Mouse (Mus musculus): ENCODE results near the gene Zdhhc16. TPM values are rescaled to one million over a fixed set of nuclear protein-coding genes. Genes with fewer than 3 reads are reported as not detected.
"Not testable (repeated sequence)": the region's sequence is repeated elsewhere in the genome, so short reads cannot be mapped to it uniquely, and the experiment has no call there.

Gene Zdhhc16
- polyA plus RNA-seq, 1 experiment from 2014 or later: 70.8 TPM

DNA sequence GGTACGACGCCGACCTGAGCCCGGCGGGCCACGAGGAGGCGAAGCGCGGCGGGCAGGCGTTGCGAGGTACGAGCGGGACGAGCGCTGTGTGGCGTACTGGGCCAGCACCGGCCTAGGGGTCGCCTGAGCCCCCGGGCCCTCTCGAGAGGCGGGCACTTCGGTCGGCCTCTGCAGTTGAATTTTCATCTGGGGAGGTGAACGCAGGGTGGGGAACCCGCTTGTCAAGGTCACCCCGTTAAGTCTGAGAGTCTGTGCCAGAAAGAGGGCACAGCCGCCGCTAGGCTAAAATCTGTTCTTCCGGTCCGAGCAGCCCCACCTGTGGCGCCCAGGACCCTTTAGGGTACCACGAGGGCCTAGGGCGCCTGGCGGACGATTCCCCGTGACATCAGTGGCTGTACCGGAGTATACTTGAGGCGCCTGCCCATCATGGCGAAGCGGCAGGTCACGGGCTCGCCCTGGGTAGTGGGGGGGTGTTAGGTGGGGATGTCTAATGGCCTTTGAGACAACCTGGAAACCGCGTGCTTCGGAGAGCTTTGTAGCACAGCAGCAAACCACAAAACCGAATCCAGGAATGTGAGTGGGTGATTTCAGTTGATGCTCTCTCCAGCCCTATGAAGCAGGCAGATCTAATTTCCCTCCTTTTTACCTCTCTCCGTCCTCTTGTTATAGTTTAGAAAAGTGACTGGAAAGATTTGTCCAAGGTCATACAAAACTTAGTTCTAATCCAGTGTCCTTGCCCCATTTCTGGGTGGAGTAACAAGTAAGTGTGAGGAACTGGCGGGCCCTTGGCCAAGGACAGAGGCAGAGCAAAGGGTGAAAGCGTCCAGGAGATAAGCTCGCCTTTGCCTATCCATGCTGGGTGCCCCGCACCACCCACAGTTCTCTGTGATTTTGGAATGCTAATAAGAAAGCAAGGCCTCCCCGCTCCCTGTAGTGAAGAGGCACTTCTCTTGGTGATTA lies 20.9 kb upstream of the Zdhhc16 start:
- Histone ChIP-seq H3K9ac (peak overlapping the region; percentile 81), H3K4me1 (replicated peaks; ENCODE audit: control insufficient read depth, insufficient read depth, low read length) (peaks cover 18% of the 10 kb centered on the region), H3K4me3 (replicated peaks; ENCODE audit: low read length) (peak overlapping the region; percentile 92), H3K9me3 (ENCODE audit: control insufficient read depth, low read length) (no peaks in the 10 kb centered on the region), H3K36me3 (replicated peaks; ENCODE audit: control insufficient read depth, insufficient read depth) (peaks cover 17% of the 10 kb centered on the region), H3K27me3 (ENCODE audit: control insufficient read depth, insufficient read depth, low read length) (no peaks in the 10 kb centered on the region), H3K27ac (peak overlapping the region; percentile 92), H3K4me2 (replicated peaks) (peak overlapping the region; percentile 85)
- ATAC-seq (ENCODE audit: low FRiP score) (peak; percentile 73), DNase-seq (ENCODE audit: low spot score) (peak; percentile 36)
- 1% methylated on average over 53 of the region's 53 CpGs for WGBS

DNA sequence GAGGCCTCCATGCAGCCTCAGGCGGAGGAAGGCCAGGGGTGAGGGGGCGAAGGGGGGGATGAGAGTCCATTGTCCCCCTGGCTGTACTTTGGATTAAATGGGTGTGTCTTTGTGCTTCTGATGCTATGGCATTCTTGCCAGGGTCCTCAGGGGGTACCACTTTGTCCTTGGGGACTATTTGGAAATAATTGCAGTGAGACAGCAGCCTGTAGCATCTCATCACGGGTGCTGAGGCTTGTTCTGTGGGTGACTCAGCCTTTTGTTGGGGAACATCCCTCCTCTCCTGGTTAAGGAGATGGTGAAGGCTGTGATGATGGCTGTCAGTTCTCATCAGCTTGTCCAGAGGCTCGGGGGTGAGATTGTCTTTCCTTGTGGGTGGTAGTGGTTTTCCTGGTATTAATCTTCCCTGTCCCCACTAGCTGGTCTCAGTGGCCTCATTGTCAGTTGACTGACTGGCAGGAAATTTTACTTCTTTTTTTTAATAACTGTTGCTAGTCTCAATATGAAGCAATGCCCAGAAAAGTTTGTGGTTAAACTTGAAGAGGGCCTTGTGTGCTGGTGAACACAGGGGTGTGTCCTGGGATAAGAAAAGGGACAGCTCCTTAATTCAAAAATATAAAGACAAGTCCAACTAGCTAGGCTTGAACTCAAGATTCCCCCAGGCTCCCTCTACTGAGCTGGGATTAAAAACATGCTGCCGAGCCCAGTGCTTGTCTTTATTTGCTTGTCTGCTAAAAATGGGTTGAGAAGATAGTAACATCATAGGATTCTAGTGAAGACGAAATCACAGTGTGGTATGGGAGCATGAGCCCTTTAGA lies 19.3 kb upstream of the Zdhhc16 start:
- peaks cover 24% of the 10 kb centered on the region for H3K36me3 ChIP-seq (replicated peaks; ENCODE audit: control insufficient read depth, insufficient read depth)
- peak overlapping the region; percentile 81 for H3K9ac ChIP-seq
- no peak overlapping the region for H3K27ac ChIP-seq
- DNase-seq (ENCODE audit: low spot score) (no peak), ATAC-seq (ENCODE audit: low FRiP score) (no peak)
- no peaks in the 10 kb centered on the region for H3K27me3 ChIP-seq (ENCODE audit: control insufficient read depth, insufficient read depth, low read length)
- peak overlapping the region; percentile 85 for H3K4me2 ChIP-seq (replicated peaks)
- peak overlapping the region; percentile 92 for H3K4me3 ChIP-seq (replicated peaks; ENCODE audit: low read length)
- no peaks in the 10 kb centered on the region for H3K9me3 ChIP-seq (ENCODE audit: control insufficient read depth, low read length)
- H3K4me1 ChIP-seq (replicated peaks; ENCODE audit: control insufficient read depth, insufficient read depth, low read length): peaks cover 18% of the 10 kb centered on the region
- WGBS: 47% methylated on average over 6 of the region's 6 CpGs

DNA sequence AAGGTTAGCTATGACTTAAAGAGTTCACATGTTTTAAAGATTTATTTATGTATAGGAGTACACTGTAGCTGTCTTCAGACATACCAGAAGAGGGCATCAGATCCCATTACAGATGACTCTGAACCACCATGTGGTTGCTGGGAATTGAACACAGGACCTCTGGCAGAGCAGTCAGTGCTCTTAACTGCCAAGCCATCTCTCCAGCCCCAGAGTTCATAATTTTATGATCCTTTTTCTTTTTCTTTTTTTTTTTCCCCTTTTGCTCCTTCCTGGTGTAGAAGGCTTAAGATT lies 18.7 kb upstream of the Zdhhc16 start:
- H3K27ac ChIP-seq; ATAC-seq (ENCODE audit: low FRiP score); H3K27me3 ChIP-seq (ENCODE audit: control insufficient read depth, insufficient read depth, low read length); H3K4me3 ChIP-seq (replicated peaks; ENCODE audit: low read length); H3K4me2 ChIP-seq (replicated peaks); H3K9me3 ChIP-seq (ENCODE audit: control insufficient read depth, low read length); H3K9ac ChIP-seq; DNase-seq (ENCODE audit: low spot score): not testable (repeated sequence)
- Histone ChIP-seq H3K4me1 (replicated peaks; ENCODE audit: control insufficient read depth, insufficient read depth, low read length) (peaks cover 18% of the 10 kb centered on the region), H3K36me3 (replicated peaks; ENCODE audit: control insufficient read depth, insufficient read depth) (peaks cover 29% of the 10 kb centered on the region)

DNA sequence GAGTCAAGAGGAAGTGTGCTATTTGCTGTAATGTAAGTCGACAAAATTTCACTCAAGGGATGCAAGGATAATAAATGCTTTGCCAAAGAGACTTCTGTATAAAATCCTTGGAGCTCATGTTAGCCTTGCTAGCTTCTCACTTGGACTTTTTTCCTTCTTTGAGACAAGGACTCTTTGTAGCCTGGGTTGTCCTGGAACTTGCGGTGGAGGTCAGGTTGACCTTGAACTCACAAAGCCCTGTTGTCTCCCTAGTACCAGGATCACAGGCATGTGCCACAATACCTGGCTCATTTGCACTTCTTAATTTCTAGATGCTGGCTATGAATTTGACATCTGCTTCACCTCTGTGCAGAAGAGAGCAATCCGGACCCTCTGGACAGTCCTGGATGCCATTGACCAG lies 18.0 kb upstream of the Zdhhc16 start:
- WGBS: 92% methylated on average over 3 of the region's 3 CpGs
- H3K9me3 ChIP-seq (ENCODE audit: control insufficient read depth, low read length): no peaks in the 10 kb centered on the region

DNA sequence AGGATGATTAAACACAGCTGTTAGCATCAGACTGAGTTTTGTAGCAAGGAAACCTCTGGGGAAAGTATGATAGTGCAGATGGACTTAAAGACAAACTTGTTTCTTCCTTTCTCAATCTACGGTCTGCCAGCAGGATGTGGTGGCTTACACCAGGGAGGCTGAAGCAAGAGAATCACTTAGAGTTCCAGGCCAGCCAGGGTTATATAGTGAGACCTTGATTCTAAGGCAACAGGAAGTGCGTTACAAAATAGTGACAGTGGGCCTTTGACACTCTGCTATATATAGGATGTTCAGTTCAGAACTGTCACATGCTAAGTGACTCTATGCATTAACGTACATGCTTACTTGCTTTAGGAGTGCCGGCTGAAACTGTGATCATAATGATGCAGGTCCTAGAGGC lies 16.4 kb upstream of the Zdhhc16 start:
- no peak overlapping the region for H3K9ac ChIP-seq
- 91% methylated on average over 4 of the region's 4 CpGs for WGBS
- DNase-seq (ENCODE audit: low spot score): no peak

More for the DNA sequence above, 18.0 kb upstream of the Zdhhc16 start:
- DNase-seq (ENCODE audit: low spot score) (no peak), ATAC-seq (ENCODE audit: low FRiP score) (no peak)
- H3K27ac ChIP-seq: no peak overlapping the region
- H3K36me3 ChIP-seq (replicated peaks; ENCODE audit: control insufficient read depth, insufficient read depth): peaks cover 35% of the 10 kb centered on the region
- H3K4me3 ChIP-seq (replicated peaks; ENCODE audit: low read length): no peak overlapping the region
- H3K9ac ChIP-seq: no peak overlapping the region
- H3K4me1 ChIP-seq (replicated peaks; ENCODE audit: control insufficient read depth, insufficient read depth, low read length): peaks cover 18% of the 10 kb centered on the region
- no peaks in the 10 kb centered on the region for H3K27me3 ChIP-seq (ENCODE audit: control insufficient read depth, insufficient read depth, low read length)
- no peak overlapping the region for H3K4me2 ChIP-seq (replicated peaks)

DNA sequence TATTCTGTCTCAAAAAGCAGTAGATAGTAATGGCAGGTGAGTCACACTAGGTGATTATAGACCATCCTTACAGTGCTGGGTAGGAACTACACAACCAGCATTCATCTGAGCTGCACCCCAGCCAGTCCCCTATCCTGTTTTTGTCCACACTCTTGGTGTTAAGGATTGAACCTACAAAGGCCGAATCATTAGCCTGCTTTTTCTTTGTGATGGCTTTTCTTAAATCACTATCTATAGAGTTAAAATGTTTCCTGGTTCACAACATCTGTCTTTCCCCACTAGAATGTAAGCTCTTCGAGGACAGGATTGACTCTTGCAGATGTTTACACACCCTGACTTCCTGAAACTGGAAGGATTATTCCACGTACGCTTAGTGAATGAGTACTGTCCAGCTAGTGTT lies 13.8 kb upstream of the Zdhhc16 start:
- Histone ChIP-seq H3K4me1 (replicated peaks; ENCODE audit: control insufficient read depth, insufficient read depth, low read length) (no peaks in the 10 kb centered on the region), H3K27me3 (ENCODE audit: control insufficient read depth, insufficient read depth, low read length) (no peaks in the 10 kb centered on the region), H3K27ac (no peak overlapping the region), H3K9me3 (ENCODE audit: control insufficient read depth, low read length) (no peaks in the 10 kb centered on the region), H3K4me2 (replicated peaks) (no peak overlapping the region), H3K9ac (no peak overlapping the region), H3K4me3 (replicated peaks; ENCODE audit: low read length) (no peak overlapping the region), H3K36me3 (replicated peaks; ENCODE audit: control insufficient read depth, insufficient read depth) (peaks cover 75% of the 10 kb centered on the region)
- DNase-seq (ENCODE audit: low spot score) (no peak), ATAC-seq (ENCODE audit: low FRiP score) (no peak)
- WGBS: 85% methylated on average over 4 of the region's 4 CpGs

More for the DNA sequence above, 16.4 kb upstream of the Zdhhc16 start:
- H3K9me3 ChIP-seq (ENCODE audit: control insufficient read depth, low read length): no peaks in the 10 kb centered on the region
- H3K27ac ChIP-seq: no peak overlapping the region
- H3K36me3 ChIP-seq (replicated peaks; ENCODE audit: control insufficient read depth, insufficient read depth): peaks cover 51% of the 10 kb centered on the region
- no peak for ATAC-seq (ENCODE audit: low FRiP score)
- H3K27me3 ChIP-seq (ENCODE audit: control insufficient read depth, insufficient read depth, low read length): no peaks in the 10 kb centered on the region
- H3K4me2 ChIP-seq (replicated peaks): no peak overlapping the region
- H3K4me1 ChIP-seq (replicated peaks; ENCODE audit: control insufficient read depth, insufficient read depth, low read length): peaks cover 18% of the 10 kb centered on the region
- no peak overlapping the region for H3K4me3 ChIP-seq (replicated peaks; ENCODE audit: low read length)

DNA sequence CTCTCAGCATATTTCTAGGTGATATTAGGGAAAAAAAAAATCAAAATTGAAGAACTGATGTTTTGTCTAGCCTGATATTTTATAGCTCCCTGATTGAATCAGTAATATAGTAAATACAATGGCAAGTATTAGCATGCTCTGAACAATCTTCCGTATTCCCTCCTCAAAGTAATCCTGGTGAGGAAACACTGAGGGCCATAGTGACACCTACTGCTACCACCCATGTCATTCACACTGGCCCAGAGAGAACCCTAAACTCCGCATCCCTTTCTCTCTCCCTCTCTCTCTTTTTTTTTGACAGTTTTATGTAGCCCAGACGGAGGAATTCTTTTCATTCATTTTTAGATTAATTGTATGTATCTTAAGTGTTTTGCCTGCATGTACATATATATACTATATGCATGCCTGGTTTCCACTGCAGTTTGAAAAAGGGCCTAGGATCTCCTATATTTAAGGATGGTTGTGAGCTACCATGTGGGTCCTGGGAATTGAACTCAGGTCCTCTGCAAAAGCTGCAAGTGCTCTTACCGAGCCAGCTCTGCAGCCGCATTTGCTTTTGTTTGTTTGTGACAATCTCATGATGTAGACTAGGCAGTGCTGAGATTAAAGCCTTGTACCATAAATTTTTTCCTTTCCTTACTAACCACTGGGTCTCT lies 12.7 kb upstream of the Zdhhc16 start:
- Histone ChIP-seq H3K9me3 (ENCODE audit: control insufficient read depth, low read length) (no peaks in the 10 kb centered on the region), H3K4me3 (replicated peaks; ENCODE audit: low read length) (no peak overlapping the region), H3K27me3 (ENCODE audit: control insufficient read depth, insufficient read depth, low read length) (no peaks in the 10 kb centered on the region), H3K36me3 (replicated peaks; ENCODE audit: control insufficient read depth, insufficient read depth) (peaks cover 81% of the 10 kb centered on the region), H3K4me1 (replicated peaks; ENCODE audit: control insufficient read depth, insufficient read depth, low read length) (no peaks in the 10 kb centered on the region), H3K27ac (no peak overlapping the region), H3K9ac (no peak overlapping the region), H3K4me2 (replicated peaks) (no peak overlapping the region)
- no peak for ATAC-seq (ENCODE audit: low FRiP score)
- DNase-seq (ENCODE audit: low spot score): no peak
- WGBS: 83% methylated on average over 5 of the region's 5 CpGs

DNA sequence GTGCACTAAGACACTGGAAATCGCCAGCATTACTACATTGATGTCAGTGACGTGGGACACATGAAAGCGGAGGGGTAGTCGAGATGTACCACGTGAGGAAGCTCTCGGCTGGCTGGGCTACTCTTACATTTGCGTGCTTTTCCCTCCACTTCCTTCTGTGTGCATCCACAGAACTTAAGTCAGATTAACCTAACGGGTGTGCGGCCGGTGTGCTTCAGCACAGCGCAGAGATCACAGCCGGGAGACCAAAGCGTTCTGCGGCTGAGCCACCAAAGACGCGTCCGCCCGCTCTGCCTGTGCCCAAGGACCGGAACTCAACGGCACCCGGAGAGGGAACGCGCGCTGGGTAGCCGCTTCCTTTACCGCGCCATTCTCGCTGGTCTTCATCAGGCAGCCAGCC lies 594 bp upstream of the Zdhhc16 start:
- DNase-seq (ENCODE audit: low spot score): no peak
- WGBS: under 1% methylated on average over 28 of the region's 28 CpGs

DNA sequence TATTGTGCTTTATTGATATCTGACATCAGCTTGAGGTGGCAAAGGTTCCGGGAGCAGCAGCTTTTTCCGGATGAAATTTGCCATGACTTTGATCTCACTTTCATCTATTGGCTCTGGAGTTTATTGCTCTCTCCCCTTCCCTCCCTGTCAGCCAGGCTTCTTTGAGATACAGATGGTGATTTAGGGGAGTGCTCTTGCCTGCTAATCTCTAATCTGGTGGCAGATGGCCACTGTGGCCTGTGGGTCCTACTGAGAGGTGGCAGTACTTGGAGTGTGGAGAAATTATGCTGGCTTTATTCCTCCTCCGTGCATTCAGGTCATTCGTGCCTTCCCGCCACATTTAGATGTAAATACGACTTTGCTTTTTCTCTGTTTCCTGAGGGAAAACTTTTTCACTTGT lies 844 bp downstream of the Zdhhc16 start:
- Histone ChIP-seq H3K27me3 (ENCODE audit: control insufficient read depth, insufficient read depth, low read length) (no peaks in the 10 kb centered on the region), H3K36me3 (replicated peaks; ENCODE audit: control insufficient read depth, insufficient read depth) (peaks cover 38% of the 10 kb centered on the region), H3K4me3 (replicated peaks; ENCODE audit: low read length) (peak overlapping the region; percentile 85), H3K9ac (peak overlapping the region; percentile 85), H3K9me3 (ENCODE audit: control insufficient read depth, low read length) (no peaks in the 10 kb centered on the region), H3K27ac (no peak overlapping the region), H3K4me1 (replicated peaks; ENCODE audit: control insufficient read depth, insufficient read depth, low read length) (peaks cover 21% of the 10 kb centered on the region), H3K4me2 (replicated peaks) (peak overlapping the region; percentile 76)
- no peak for DNase-seq (ENCODE audit: low spot score)
- WGBS: 33% methylated on average over 6 of the region's 6 CpGs
- ATAC-seq (ENCODE audit: low FRiP score): no peak

More for the DNA sequence above, 594 bp upstream of the Zdhhc16 start:
- H3K27me3 ChIP-seq (ENCODE audit: control insufficient read depth, insufficient read depth, low read length): no peaks in the 10 kb centered on the region
- peak overlapping the region; percentile 77 for H3K27ac ChIP-seq
- H3K4me2 ChIP-seq (replicated peaks): peak overlapping the region; percentile 95
- no peaks in the 10 kb centered on the region for H3K9me3 ChIP-seq (ENCODE audit: control insufficient read depth, low read length)
- peak overlapping the region; percentile 76 for H3K9ac ChIP-seq
- peak overlapping the region; percentile 85 for H3K4me3 ChIP-seq (replicated peaks; ENCODE audit: low read length)
- peaks cover 21% of the 10 kb centered on the region for H3K4me1 ChIP-seq (replicated peaks; ENCODE audit: control insufficient read depth, insufficient read depth, low read length)
- ATAC-seq (ENCODE audit: low FRiP score): peak; percentile 11
- H3K36me3 ChIP-seq (replicated peaks; ENCODE audit: control insufficient read depth, insufficient read depth): peaks cover 37% of the 10 kb centered on the region

All from hindbrain, embryonic 14.5 days (tissue).